Mouse (Mus musculus) spleen, embryonic (tissue): ENCODE measurements around the gene Hist2h2be.
"Not testable (repeated sequence)": the region's sequence is repeated elsewhere in the genome, so short reads cannot be mapped to it uniquely, and the experiment has no call there.

Experiments used
- CTCF ChIA-PET: fragments of 350-600 bp; sonication (Branson Sonifier 250); formaldehyde crosslinking; loops from one replicate; lab custom pipeline; 2022; lab: Charles Lee

Hist2h2be gene

GRCm38 (mm10) chr3:96220765-96221639 lies at the start of gene Hist2h2be, which contains the start of gene Hist2h2ac:
Hist2h2be (plus strand) TSS chr3:96221119.
Hist2h2ac (minus strand) TSS chr3:96220880.
- CTCF ChIA-PET = no interaction called here

- CTCF ChIA-PET = no interaction called here
These were observed 49.2 kb upstream of the Hist2h2be start for GRCm38 (mm10) chr3:96171583-96172196.

DNA sequence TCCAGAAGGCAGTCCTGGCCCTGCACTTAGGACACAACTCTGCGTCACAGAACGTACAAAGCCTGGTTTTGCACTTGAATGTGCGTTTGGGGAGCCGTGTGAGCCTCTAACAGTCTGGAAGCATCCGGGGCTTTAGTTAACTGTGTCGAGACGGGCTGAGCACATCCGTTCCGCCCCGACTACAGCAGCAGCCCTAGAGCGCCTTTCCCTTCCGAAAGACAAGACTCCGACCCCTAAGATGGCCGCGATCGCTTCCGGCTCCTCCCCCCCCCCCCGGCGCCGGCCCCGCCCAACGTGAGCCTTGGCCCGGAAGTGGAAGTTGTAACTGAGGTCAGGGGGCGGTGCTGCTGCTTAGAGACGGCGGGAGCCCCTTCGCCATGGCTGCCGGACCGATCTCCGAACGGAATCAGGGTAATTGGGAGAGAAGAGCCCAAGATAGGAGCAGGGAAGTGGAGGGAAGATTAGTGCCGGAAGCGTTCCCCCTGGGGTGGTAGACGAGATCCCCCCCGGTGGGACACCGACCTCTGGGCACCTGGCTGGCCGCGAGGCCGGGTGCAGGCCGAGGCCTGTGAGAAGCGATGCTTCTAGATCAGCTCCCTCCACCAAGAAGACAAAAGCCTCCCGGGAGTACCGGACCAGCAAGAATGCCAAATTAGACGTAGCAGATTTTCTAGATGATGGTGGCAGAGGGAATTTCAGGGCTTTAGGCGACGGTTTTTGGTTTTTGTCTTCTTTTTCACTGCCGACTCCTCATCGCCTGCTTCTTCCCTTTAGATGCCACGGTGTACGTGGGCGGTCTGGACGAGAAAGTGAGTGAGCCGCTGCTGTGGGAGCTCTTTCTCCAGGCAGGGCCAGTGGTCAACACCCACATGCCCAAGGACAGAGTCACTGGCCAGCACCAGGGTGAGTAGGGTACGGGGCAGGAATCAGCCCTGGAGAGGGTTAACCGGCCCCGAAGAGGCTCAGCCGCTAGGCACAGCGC lies 48.4 kb upstream of the Hist2h2be start, which contains the start of gene Sf3b4:
Gene Sf3b4 (plus strand): TSS at position 136 of the 982 bp plus-strand sequence.
- CTCF ChIA-PET = no interaction called here

DNA sequence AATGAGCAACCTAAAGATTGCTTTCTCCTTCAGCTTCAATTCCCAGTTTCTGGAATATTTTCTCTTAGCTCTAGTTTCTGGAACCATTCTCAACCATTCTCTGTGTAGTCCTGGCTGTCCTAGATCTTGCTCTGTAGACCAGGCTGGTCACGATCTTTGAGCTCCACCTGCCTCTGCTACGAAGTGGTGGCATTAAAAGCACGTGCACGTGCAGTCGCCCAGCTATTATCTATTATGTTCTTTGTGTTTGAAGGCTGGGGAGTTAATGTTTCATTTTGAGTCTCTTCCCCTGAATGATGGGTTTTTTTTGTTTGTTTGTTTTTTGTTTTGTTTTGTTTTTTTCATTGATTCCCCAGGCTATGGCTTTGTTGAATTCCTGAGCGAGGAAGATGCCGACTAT lies 47.7 kb upstream of the Hist2h2be start:
- CTCF ChIA-PET = no interaction called here

GRCm38 (mm10) chr3:96174042-96174441 lies 46.9 kb upstream of the Hist2h2be start:
- CTCF ChIA-PET = not testable (repeated sequence)

GRCm38 (mm10) chr3:96175251-96175650 lies 45.7 kb upstream of the Hist2h2be start:
- CTCF ChIA-PET = interaction anchor here (0.6 kb wide), 1 partner anchor 33 kb away, joined by 5 read pairs; no protein-coding TSS in a partner anchor

GRCm38 (mm10) chr3:96178427-96178826 lies 42.5 kb upstream of the Hist2h2be start:
- CTCF ChIA-PET = no interaction called here

DNA sequence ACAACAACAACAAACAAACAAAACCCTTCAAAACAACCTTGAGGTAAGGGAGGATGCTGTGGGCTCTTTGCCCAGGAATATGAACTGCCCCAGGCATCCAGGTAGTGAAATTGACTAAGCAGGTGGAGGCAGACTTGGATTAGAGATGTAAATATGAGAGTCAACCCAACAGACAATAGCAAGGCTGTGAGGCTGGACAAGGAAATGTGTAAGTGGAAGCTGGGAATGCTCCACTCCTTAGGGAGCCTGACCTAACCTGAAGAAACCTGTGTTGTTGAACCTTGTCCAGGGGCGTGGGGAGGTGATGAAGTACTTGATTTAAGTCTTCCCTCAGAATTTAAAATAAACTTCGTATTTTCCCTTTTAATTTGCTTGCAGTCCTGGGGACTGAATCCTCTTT lies 42.0 kb upstream of the Hist2h2be start:
- CTCF ChIA-PET = interaction anchor here (0.9 kb wide), 1 partner anchor 17 kb away, joined by 3 read pairs; the partner anchor contains the start of gene Mtmr11

DNA sequence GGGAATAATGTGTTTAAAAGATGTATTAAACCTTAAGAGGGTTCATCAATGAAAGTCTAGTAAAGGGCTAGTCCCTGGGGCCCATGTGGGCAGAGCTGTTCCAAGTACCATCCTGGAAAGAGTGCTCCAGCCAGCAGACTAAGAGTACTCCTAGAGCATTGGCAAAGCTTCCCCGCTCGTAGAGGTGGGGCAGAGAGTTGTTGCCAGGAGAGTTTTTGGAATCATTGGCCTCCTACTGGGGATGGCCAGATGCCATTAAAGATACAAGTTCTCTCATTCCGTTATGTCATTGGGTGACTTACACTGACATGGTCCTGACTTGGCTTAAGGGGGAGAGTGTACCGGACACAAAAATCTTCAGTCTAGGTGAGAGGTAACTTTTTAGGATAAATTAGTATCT lies 41.4 kb upstream of the Hist2h2be start:
- CTCF ChIA-PET = interaction anchor here (0.9 kb wide), 1 partner anchor 17 kb away, joined by 3 read pairs; the partner anchor contains the start of gene Mtmr11

- CTCF ChIA-PET = interaction anchor here (0.6 kb wide), 1 partner anchor 317 kb away, joined by 3 read pairs; no protein-coding TSS in a partner anchor
These were observed 40.0 kb upstream of the Hist2h2be start, which contains the start of gene Sv2a for GRCm38 (mm10) chr3:96180727-96181477. Sv2a (plus strand) TSS chr3:96181151.

- CTCF ChIA-PET = interaction anchor here (0.6 kb wide), 1 partner anchor 317 kb away, joined by 3 read pairs; no protein-coding TSS in a partner anchor
These were observed 39.2 kb upstream of the Hist2h2be start for GRCm38 (mm10) chr3:96181510-96182381.

DNA sequence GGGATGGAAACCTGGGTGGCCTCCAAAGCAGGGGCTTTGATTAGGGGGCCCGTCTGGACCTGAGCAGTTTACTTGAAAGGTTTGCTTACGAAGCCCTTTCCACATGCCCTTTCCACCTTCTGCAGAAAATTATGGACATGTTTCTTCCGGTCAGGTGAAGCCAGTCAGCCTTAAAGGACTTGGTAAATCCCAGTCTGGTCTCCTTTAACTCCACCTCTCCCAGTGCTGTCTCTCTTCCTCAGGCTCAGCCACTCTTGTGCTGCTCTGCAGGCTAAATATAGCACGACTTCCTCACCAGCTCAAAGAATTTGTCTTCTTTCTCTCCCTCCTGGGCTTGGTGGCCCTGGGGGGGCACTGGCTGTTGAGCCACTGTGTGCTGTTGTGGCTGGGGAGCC lies 38.5 kb upstream of the Hist2h2be start:
- CTCF ChIA-PET = no interaction called here

- CTCF ChIA-PET = no interaction called here
These were observed 27.9 kb upstream of the Hist2h2be start for GRCm38 (mm10) chr3:96192977-96193376.

DNA sequence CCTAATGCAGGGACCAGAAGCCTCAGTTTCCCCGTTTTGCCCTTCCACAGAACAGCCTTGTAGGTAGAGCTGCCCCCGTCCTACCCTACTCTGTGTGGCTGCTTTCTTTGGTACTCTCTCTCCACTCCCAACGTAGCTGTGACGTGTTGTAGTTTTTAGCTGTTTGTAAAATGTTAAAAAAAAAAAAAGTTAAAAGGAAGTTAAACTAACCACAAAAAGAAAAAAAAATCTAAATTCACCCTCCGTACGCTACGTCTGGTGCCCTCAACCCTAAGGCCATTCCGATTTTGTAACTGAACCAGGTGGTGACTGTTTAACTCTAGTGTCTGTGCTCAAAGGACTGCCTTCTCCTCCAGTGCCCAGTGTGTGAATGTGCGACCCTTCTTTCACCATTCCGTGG lies 26.0 kb upstream of the Hist2h2be start:
- CTCF ChIA-PET = no interaction called here

DNA sequence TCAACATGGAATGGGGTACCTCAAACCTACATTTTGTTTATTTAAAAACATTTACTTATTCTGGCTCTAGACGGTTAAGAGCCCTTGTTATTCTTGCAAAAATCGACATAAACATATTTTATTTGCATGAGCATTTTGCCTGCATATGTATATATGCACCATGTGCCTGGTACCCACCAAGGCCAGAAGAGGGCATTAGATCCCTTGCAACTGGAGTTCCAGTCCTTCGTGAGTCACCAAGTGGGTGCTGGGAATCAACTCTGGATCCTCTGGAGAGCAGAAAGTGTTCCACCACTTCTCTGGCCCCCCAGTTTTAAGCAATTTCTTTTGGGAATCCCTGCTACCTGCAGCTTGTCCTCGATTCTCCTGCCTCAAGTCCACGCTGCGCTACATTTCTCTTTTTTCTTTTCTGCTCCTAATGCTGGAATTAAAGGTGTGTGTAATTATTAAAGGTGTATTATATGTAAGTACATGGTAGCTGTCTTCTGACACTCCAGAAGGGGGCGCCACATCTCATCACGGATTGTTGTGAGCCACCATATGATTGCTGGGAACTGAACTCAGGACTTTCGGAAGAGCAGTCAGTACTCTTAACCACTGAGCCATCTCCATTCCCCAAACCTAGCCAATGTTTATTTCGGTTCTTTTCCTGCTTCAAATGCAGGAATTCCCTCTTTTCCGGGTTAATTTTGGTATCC lies 25.2 kb upstream of the Hist2h2be start:
- CTCF ChIA-PET = interaction anchor here (0.7 to 1.1 kb wide), 3 partner anchors 8 to 56 kb away, joined by 3 to 4 read pairs (median 3); no protein-coding TSS in a partner anchor

DNA sequence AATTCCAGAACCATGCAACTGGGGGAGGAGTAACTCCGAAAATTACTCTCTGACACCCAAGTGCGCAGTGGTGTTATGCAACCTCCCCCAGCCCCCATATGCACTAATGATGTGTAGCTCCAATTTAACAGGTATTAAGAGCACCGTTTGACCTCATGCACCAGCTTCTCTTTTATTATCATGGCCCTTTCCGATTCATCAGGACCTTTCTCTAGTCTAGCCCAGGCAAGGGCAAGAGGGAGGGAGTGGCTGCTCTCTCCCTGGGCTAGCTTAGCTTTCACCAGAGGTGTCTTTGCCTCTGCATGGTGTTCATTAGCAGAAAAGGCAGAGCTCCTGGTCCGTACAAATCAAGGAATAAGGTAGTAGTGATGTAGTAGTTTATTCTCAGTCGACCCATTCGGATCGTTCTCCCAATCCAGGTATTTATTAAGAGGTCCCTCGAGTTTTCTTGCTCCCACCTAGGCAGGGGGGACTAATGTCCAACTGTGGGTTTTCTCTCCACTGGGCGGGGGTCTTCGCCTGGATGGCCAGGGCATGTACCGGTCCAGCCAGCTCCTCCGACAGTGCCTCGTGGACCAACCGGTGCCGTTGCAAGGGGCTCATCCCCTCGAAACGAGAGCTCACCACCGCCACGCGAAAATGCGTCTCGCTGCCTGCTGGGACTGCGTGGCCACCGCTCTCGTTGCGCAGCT lies 24.3 kb upstream of the Hist2h2be start:
- CTCF ChIA-PET = interaction anchor here (0.5 to 1.1 kb wide), 4 partner anchors 9 to 57 kb away, joined by 3 to 4 read pairs (median 4); no protein-coding TSS in a partner anchor

- CTCF ChIA-PET = interaction anchor here (0.5 to 1.1 kb wide), 4 partner anchors 10 to 215 kb away, joined by 3 to 4 read pairs (median 4); no protein-coding TSS in a partner anchor
These were observed 23.7 kb upstream of the Hist2h2be start for GRCm38 (mm10) chr3:96197129-96197749.
